In genomic region chr9:120547026-120547668, GRCm38 (mm10) we compare ENCODE assay signal across 10 mouse cellular contexts. TPM values are rescaled to one million over a fixed set of nuclear protein-coding genes. Genes with fewer than 3 reads are reported as not detected.
DNase-seq lines count a peak whose midpoint lies in the region; ATAC-seq and TF ChIP-seq lines count a peak whose summit lies in the region.
"Had no signal": no experiment of that assay in that cellular context is flagged by ENCODE, and none has a peak within 500 bp of the region (broad histone marks: within the 10 kb centered on the region; RNA-seq: fewer than 3 reads in every experiment).

No protein-coding gene starts in this region.

- DNase-seq in liver, embryonic 11.5 days (ENCODE audit: low spot score): no peak
- DNase-seq in liver: no peak
- DNase-seq in lung, adult 2 months: peak; percentile 25
- DNase-seq in urinary bladder, postnatal 25 days (ENCODE audit: low spot score): no peak
- DNase-seq in adrenal gland, postnatal 4 days (ENCODE audit: low spot score in 2 of 2): no peak
- DNase-seq in frontal cortex, postnatal 10 days (ENCODE audit: low spot score in 2 of 2): no peak

- no peaks in the 10 kb centered on the region for H3K9me3 ChIP-seq in liver, embryonic 11.5 days (ENCODE audit: control insufficient read depth, low read length)
- no peaks in the 10 kb centered on the region for H3K9me3 ChIP-seq in neural tube, embryonic 15.5 days (replicated peaks)
- H3K9me3 ChIP-seq: forebrain, embryonic 13.5 days had no signal

- no peak overlapping the region for H3K27ac ChIP-seq in liver, embryonic 11.5 days (ENCODE audit: low read depth, low read length)
- peak overlapping the region; percentile 35 for H3K27ac ChIP-seq in neural tube, embryonic 15.5 days (replicated peaks)
- H3K27ac ChIP-seq: forebrain, embryonic 13.5 days had no signal

- H3K27me3 ChIP-seq in liver, embryonic 11.5 days (replicated peaks; ENCODE audit: control insufficient read depth, insufficient read depth, low read length): peaks cover 3% of the 10 kb centered on the region
- H3K27me3 ChIP-seq in neural tube, embryonic 15.5 days (replicated peaks): no peaks in the 10 kb centered on the region
- H3K27me3 ChIP-seq: forebrain, embryonic 13.5 days had no signal

- no peak for TF ChIP-seq POLR2A in lung, adult 2 months (IDR thresholded peaks at IDR 0.05; ENCODE audit: borderline replicate concordance, extremely low read depth, low read depth, low read length)

- ATAC-seq in liver, embryonic 11.5 days (replicated peaks; ENCODE audit: low FRiP score): no peak
- 0 out of 2 replicates have a peak, but pooled peaks have one; percentile 2 for ATAC-seq in granulocyte monocyte progenitor cell, adult 5-6 weeks (replicated peaks; ENCODE audit: poor library complexity, severe bottlenecking)
- peak; percentile 63; the same call in 1 of the 2 replicates for ATAC-seq in neural tube, embryonic 15.5 days (ENCODE audit: low FRiP score)
- ATAC-seq: forebrain, embryonic 13.5 days; inflammation-experienced regulatory T-cells, adult 6 months had no signal

- no peaks in the 10 kb centered on the region for H3K36me3 ChIP-seq in liver, embryonic 11.5 days (ENCODE audit: control insufficient read depth, insufficient read depth, low read length)
- no peaks in the 10 kb centered on the region for H3K36me3 ChIP-seq in neural tube, embryonic 15.5 days

- no peak overlapping the region for H3K9ac ChIP-seq in liver, embryonic 11.5 days (ENCODE audit: low read depth, low read length)
- 0 out of 2 replicates have a peak overlapping the region, but pooled peaks have one; percentile 2 for H3K9ac ChIP-seq in neural tube, embryonic 15.5 days (replicated peaks)
- H3K9ac ChIP-seq: forebrain, embryonic 13.5 days had no signal

- no peaks in the 10 kb centered on the region; the same call in 1 of the 2 replicates for H3K4me1 ChIP-seq in liver, embryonic 11.5 days (replicated peaks; ENCODE audit: control insufficient read depth, insufficient read depth, low read length)
- H3K4me1 ChIP-seq in lung, adult 2 months (ENCODE audit: control insufficient read depth, insufficient read depth, low read length): 0 out of 2 replicates have a peak, but pooled peaks cover 2% of the 10 kb centered on the region
- H3K4me1 ChIP-seq in neural tube, embryonic 15.5 days: peaks cover 13% of the 10 kb centered on the region

- H3K4me2 ChIP-seq in liver, embryonic 11.5 days: peak overlapping the region; percentile 31
- H3K4me2 ChIP-seq in neural tube, embryonic 15.5 days: peak overlapping the region; percentile 38
- H3K4me2 ChIP-seq: forebrain, embryonic 13.5 days had no signal

- no peak overlapping the region for H3K4me3 ChIP-seq in liver, embryonic 11.5 days (ENCODE audit: low read depth, low read length)
- no peak overlapping the region for H3K4me3 ChIP-seq in lung, adult 2 months (replicated peaks; ENCODE audit: extremely low read depth, low read depth, low read length)
- H3K4me3 ChIP-seq in neural tube, embryonic 15.5 days (replicated peaks): no peak overlapping the region
- H3K4me3 ChIP-seq: forebrain, embryonic 13.5 days had no signal

- 26% methylated on average over 16 of the region's 16 CpGs for WGBS in liver, embryonic 11.5 days
- 14% methylated on average over 16 of the region's 16 CpGs for WGBS in lung, adult 2 months
- WGBS in neural tube, embryonic 15.5 days: 16% methylated on average over 16 of the region's 16 CpGs

- TF ChIP-seq CTCF in lung, adult 2 months (IDR thresholded peaks at IDR 0.05; ENCODE audit: insufficient read depth, low read length): no peak

RNA-seq across cellular contexts. Expression of gene Entpd3, which starts 7.5 kb away (rescaled TPM):
- polyA plus RNA-seq in liver, embryonic 11.5 days (2014; fragmentation: Nextera tagmentation; extraction: Ambion mirVana): 0.12 and 0.22 TPM in 2 replicates
- not detected in 2 replicates for total RNA-seq in granulocyte monocyte progenitor cell, adult 5-6 weeks (2014; fragmentation: Nextera tagmentation)
- not detected in 2 replicates for total RNA-seq in granulocyte monocyte progenitor cell, adult 5-6 weeks (2017)
- 3.7 and 5.7 TPM in 2 replicates for polyA plus RNA-seq in lung, adult 2 months (2012; rRNA removed)
- polyA plus RNA-seq in neural tube, embryonic 15.5 days (2015; fragmentation: Nextera tagmentation; extraction: Ambion mirVana): 4.8 and 5.0 TPM in 2 replicates
- 1 to 10 TPM in 1 of 2 experiments, under 1 TPM in 1; 0.68 to 2.2 TPM for total RNA-seq in adrenal gland, postnatal 4 days (2021)

RNA-seq across cellular contexts. Expression of gene Rpl14, which starts 24.1 kb away (rescaled TPM):
- 1,178 and 1,306 TPM in 2 replicates for polyA plus RNA-seq in liver, embryonic 11.5 days (2014; fragmentation: Nextera tagmentation; extraction: Ambion mirVana)
- 1,591 and 1,842 TPM in 2 replicates for total RNA-seq in granulocyte monocyte progenitor cell, adult 5-6 weeks (2014; fragmentation: Nextera tagmentation)
- total RNA-seq in granulocyte monocyte progenitor cell, adult 5-6 weeks (2017): 1,837 and 2,050 TPM in 2 replicates
- polyA plus RNA-seq in lung, adult 2 months (2012; rRNA removed): 319 and 344 TPM in 2 replicates
- 431 and 489 TPM in 2 replicates for polyA plus RNA-seq in neural tube, embryonic 15.5 days (2015; fragmentation: Nextera tagmentation; extraction: Ambion mirVana)
- total RNA-seq in adrenal gland, postnatal 4 days (2021): 100 to 1,000 TPM; 667 to 692 TPM

RNA-seq across cellular contexts. Expression of gene Eif1b, which starts 55.1 kb away (rescaled TPM):
- polyA plus RNA-seq in liver, embryonic 11.5 days (2014; fragmentation: Nextera tagmentation; extraction: Ambion mirVana): 166 and 171 TPM in 2 replicates
- 75.6 and 84.1 TPM in 2 replicates for total RNA-seq in granulocyte monocyte progenitor cell, adult 5-6 weeks (2014; fragmentation: Nextera tagmentation)
- 108 and 134 TPM in 2 replicates for total RNA-seq in granulocyte monocyte progenitor cell, adult 5-6 weeks (2017)
- 31.4 and 45.8 TPM in 2 replicates for polyA plus RNA-seq in lung, adult 2 months (2012; rRNA removed)
- 297 and 338 TPM in 2 replicates for polyA plus RNA-seq in neural tube, embryonic 15.5 days (2015; fragmentation: Nextera tagmentation; extraction: Ambion mirVana)
- total RNA-seq in adrenal gland, postnatal 4 days (2021): 10 to 100 TPM; 59.4 to 60.4 TPM
